Mouse (Mus musculus): ENCODE data around the gene Ralgps2.

- TF ChIP-seq CTCF (IDR thresholded peaks at IDR 0.05; ENCODE audit: low read depth, low read length) (no peak), POLR2A (IDR thresholded peaks at IDR 0.05; ENCODE audit: insufficient read depth, low read length) (no peak), EP300 (IDR thresholded peaks at IDR 0.05; ENCODE audit: insufficient read depth, low read depth, low read length) (no peak)
These were observed 17.9 kb upstream of the Ralgps2 start for GRCm38 (mm10) chr1:156957360-156957759.

All from ES-Bruce4 (cell line).